Mouse (Mus musculus) megakaryocyte-erythroid progenitor cell, adult 5-6 weeks (primary cell): ENCODE results near the gene Cdr1. TPM values are rescaled to one million over a fixed set of nuclear protein-coding genes. Genes with fewer than 3 reads are reported as not detected.

Experiments
- ATAC-seq: replicated peaks from 2 replicates; pipeline ENCODE4 v1.8.0; 2016; ENCODE audit warnings: mild to moderate bottlenecking, inconsistent platforms; ENCODE audit not compliant: severe bottlenecking, poor library complexity, low FRiP score, low TSS enrichment
- total RNA-seq, 2 experiments: library from RNA; stranded (forward) in 1 of 2; stranded (reverse) in 1 of 2; fragments of 200-1000, 215-1000 nt in 1 of 2; fragments of >200 nt in 1 of 2; fragmentation: Nextera tagmentation in 1 of 2; gene quantifications; 2 replicates each; pipeline ENCODE4 v1.2.3; 2014 to 2017

Cdr1 gene
- total RNA-seq (2014; fragmentation: Nextera tagmentation) = not detected in 2 replicates
- total RNA-seq (2017) = not detected in 2 replicates

- no peak for ATAC-seq
These were observed at the start of gene Cdr1 for GRCm38 (mm10) chrX:61185458-61185857. Gene Cdr1, minus strand, starts transcription at chrX:61185558.

GRCm38 (mm10) chrX:61185869-61186268 lies 511 bp upstream of the Cdr1 start:
- no peak for ATAC-seq

- no peak for ATAC-seq
These were observed 18.8 kb downstream of the Cdr1 start for GRCm38 (mm10) chrX:61166519-61166918.

- no peak for ATAC-seq
These were observed 24.1 kb downstream of the Cdr1 start for GRCm38 (mm10) chrX:61161249-61161648.

GRCm38 (mm10) chrX:61154657-61155256 lies 30.6 kb downstream of the Cdr1 start:
- ATAC-seq = no peak

GRCm38 (mm10) chrX:61154246-61154645 lies 31.1 kb downstream of the Cdr1 start:
- ATAC-seq = no peak

- ATAC-seq = no peak
These were observed 38.8 kb downstream of the Cdr1 start for GRCm38 (mm10) chrX:61146569-61146968.

GRCm38 (mm10) chrX:61145416-61145815 lies 39.9 kb downstream of the Cdr1 start:
- no peak for ATAC-seq

GRCm38 (mm10) chrX:61134592-61134991 lies 50.8 kb downstream of the Cdr1 start:
- no peak for ATAC-seq
